Mouse (Mus musculus): ENCODE data around the gene Dmac2. TPM values are rescaled to one million over a fixed set of nuclear protein-coding genes. Genes with fewer than 3 reads are reported as not detected.

Dmac2 gene
- total RNA-seq, 2 experiments from 2014 or later: 53.6 to 53.8 TPM

GRCm38 (mm10) chr7:25614086-25614485 lies 5.1 kb upstream of the Dmac2 start:
- peak in 1 of 2 experiments; percentile 1 for DNase-seq (ENCODE audit: low spot score in 2 of 2)
- intact Hi-C loops (cut with DNase I): no loop called here

- peak in 1 of 2 experiments; percentile 2 for DNase-seq (ENCODE audit: low spot score in 2 of 2)
- intact Hi-C loops (cut with DNase I): no loop called here
Observed at GRCm38 (mm10) chr7:25614831-25615705, 4.1 kb upstream of the Dmac2 start.

GRCm38 (mm10) chr7:25615706-25616011 lies 3.6 kb upstream of the Dmac2 start, which contains the start of gene Erich4:
Gene Erich4 (minus strand): TSS chr7:25615892.
- DNase-seq (ENCODE audit: low spot score in 2 of 2): peak in 1 of 2 experiments; percentile 3

DNA sequence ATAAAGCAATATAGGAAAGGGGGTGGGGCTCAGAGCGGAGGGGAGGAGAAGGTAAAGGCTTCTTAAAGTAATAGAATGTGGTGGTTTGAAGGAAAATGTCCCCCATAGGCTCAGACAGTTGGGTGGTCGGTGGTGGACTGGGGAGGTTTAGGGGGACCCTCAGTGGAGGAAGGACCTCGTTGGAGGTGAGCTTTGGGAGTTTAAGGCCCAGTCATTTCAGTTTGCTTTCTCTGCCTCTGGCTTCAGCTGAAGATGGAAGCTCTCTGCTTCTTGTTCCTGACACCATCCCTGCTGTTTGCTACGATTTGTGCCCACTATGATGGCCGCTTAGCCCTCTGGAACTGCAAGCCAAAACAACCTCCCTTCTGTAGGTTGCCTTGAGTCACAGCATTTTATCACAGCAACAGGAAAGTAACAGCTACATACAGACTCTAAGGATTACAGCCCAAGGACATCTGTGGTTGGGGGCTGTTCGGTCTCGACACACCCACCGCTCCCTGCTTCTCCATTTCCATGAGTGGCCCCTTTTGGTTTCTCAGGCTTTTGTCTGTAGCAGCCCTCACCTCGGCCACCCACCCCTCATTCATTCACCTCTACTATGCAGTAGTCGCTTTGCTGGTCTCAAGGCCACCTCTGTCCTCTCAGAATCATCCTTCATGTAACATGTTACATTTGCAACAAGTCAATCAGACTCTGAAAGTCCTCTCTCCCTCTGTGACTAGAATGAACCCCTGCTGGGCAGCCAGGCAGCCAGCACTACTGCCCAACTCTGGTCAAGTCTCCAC lies 1.6 kb upstream of the Dmac2 start:
- intact Hi-C loops (cut with DNase I): no loop called here
- no peak for DNase-seq (ENCODE audit: low spot score in 2 of 2)

More at GRCm38 (mm10) chr7:25615706-25616011, 3.6 kb upstream of the Dmac2 start, which contains the start of gene Erich4:
- intact Hi-C loops (cut with DNase I): no loop called here

- intact Hi-C loops (cut with DNase I): no loop called here
- DNase-seq (ENCODE audit: low spot score in 2 of 2): no peak
Observed at GRCm38 (mm10) chr7:25619722-25619991, 443 bp downstream of the Dmac2 start.

- DNase-seq (ENCODE audit: low spot score in 2 of 2): peak in 1 of 2 experiments; percentile 2
- intact Hi-C loops (cut with DNase I): no loop called here
Observed at GRCm38 (mm10) chr7:25620101-25620500, 887 bp downstream of the Dmac2 start.

DNA sequence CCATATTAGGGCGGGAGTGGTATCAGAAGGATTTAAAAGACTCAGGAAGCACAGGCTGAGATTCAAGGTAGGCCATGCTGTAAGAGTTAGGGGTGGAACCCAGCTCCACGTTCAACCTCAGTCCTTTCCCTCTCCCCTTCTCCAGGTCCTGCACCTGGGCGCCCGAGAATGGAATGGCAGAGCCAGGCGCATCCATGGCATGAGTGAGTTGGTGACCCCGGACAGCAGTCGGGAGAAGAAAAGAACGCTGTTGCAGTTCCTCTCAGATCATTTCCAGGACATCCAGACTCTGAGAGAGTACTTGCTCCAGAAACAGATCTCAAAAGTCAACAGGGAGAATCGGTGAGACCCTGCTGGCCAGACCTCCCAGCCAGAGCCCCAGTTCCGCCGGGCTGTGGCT lies 1.5 kb downstream of the Dmac2 start:
- DNase-seq (ENCODE audit: low spot score in 2 of 2): no peak
- intact Hi-C loops (cut with DNase I): no loop called here

DNA sequence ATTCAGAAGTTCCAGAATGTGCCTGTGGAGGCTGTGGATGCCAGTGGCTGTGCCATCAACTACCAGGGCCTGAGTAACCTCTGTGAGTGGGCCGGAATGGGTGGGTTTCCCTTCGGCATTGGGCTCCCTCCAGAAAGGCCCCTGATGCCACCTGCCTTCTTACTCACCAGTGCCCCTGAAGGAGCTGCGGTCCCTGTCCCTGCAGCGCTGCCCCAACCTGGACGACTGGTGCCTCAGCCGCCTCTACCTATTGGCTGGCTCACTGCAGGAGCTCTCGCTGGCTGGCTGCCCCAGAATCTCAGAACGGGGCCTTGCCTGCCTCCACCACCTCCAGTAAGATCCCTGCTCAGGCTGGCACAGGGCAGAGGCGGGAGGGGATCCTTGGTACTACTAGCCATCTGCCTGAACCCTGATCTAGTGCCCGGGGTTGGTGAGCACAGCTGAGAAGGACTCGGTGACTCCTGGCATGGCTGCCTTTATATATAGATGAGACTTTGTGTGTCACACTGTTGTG lies 4.7 kb downstream of the Dmac2 start:
- intact Hi-C loops (cut with DNase I): no loop called here
- no peak for DNase-seq (ENCODE audit: low spot score in 2 of 2)

DNA sequence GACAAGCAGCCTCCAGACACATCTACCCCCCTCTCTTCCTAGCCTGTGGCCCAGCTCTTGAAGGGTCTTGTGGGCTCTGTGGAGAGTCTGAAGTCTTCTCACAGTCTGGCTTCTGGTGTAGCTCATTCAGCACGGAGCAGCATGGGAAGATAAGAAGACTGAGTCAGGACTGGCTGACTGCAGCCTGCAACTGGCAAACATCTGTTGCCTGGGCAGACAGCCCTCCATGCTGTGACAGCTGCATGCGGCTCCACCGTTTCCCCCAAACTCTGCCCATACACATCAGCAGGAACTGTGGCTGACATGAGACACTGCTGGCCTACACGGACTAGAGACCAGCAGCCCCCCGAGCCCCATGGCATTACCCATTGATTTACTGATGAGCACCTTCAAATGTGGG lies 5.6 kb downstream of the Dmac2 start:
- DNase-seq (ENCODE audit: low spot score in 2 of 2): no peak
- intact Hi-C loops (cut with DNase I): no loop called here

DNA sequence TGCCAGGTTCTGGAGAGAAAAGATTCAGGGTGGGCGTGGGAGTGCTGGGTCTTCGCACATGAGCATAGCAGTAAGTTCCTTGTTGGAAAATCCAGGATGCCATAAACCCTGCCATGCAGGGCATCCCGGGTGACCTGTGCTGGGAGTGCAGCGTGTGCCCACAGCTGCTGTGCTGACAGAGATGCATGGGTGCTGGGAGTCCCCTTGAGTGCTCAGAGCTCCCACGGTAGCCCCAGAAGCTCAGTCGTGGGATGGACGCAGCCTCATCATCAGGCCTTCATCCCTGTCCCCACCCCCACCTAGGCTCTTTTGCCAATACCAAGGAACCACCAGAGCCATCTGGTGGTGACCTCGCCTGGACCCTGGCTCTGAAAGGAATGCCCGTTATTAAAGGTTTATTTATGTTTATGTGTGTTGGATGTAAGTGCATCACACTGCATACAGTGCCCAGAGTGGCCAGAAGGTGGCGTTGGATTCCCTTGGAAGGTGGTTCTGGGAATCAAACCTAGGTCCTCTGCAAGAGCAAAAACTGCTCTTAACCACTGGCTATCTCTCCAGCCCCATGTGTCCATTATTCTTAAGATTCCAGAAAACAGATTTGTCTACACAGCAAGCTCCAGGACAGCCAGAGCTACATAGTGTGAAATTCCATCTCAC lies 6.5 kb downstream of the Dmac2 start:
- no peak for DNase-seq (ENCODE audit: low spot score in 2 of 2)
- intact Hi-C loops (cut with DNase I): no loop called here

- no peak for DNase-seq (ENCODE audit: low spot score in 2 of 2)
- intact Hi-C loops (cut with DNase I): no loop called here
Observed at GRCm38 (mm10) chr7:25626509-25627430, 7.6 kb downstream of the Dmac2 start, which contains the start of gene B3gnt8. Gene B3gnt8 (plus strand): TSS chr7:25626654.

DNA sequence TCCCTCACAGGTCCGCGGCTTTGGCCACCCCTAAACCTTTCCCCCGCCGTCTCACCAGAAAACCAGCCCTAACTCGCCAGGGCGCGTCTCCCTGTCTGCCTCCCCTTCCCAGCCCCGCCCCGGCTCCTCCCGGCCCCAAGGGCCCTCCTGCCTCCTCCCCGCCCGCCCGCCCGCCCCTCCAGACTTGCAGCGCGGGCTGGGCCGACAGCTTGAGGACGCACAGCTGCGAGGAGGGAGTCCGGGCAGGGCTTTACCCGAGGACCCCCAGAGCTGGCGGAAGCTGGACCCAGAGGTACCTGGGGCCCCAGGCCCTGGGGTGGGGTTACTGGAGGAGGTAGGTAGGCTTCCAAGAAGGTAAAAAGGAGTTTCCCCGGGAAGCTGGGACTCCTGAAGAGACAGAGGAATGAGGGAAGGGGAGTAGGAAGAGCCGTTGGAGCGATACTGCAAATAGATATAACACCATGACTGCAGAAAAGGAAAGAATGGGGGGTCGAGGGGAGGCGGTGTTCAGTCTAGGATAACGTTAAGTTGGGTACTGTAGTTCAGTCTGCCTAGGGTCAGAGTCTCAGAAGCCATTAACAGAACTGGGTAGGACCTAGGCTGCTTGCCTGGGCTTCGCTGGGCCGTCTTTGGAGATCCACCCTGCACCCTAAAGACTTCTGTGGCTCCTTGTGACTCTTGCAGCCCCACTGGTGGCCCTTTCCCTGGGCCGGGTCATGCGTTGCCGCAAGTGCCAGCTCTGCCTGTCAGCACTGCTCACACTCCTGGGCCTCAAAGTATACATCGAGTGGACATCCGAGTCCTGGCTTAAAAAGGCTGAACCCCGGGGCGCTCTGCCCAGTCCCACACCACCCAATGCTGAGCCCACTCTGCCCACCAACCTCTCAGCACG lies 8.5 kb downstream of the Dmac2 start:
- intact Hi-C loops (cut with DNase I): no loop called here
- no peak for DNase-seq (ENCODE audit: low spot score in 2 of 2)

- DNase-seq (ENCODE audit: low spot score in 2 of 2): no peak
- intact Hi-C loops (cut with DNase I): no loop called here
Observed at GRCm38 (mm10) chr7:25628323-25628620, 9.1 kb downstream of the Dmac2 start.

DNA sequence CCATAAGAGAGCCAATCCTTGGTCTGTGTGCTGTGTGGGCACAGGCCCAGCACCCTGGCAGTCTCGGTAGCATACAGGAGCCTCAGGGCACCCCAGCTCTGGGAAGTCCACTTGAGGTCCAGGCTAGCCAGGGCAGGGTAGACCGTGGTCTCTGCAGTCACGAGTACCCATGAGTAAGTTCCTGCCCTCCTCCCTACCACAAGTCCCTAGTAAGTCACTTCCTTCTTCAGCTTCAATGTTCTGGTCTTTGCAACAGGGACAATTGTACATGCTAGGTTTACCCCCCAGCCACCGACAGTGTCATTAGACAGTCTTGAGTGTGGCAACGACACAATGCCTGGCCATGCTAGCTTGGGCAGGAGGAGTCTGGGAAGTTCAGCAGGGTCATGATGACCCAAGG lies 13.5 kb downstream of the Dmac2 start:
- intact Hi-C loops (cut with DNase I): no loop called here
- DNase-seq (ENCODE audit: low spot score in 2 of 2): no peak

DNA sequence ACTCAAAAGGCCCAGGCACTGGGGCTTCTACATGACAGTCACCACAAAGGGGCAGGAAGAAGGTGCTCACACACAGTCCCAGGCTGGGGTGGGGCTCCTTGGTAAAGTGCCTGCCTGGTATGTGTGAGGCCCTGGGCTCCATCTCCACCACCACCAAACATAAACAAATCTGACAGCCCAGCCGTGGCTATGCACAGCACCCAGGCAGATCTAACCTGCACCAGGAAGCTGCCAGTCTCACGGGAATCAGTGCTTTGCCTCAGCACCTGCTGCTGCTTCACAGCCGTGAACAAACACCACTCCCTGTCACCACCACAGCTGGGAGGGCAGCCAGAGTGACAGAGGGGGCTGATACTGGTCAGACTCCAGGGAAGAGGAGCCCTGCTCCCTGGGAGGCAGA lies 17.2 kb downstream of the Dmac2 start:
- intact Hi-C loops (cut with DNase I): no loop called here
- no peak for DNase-seq (ENCODE audit: low spot score in 2 of 2)

DNA sequence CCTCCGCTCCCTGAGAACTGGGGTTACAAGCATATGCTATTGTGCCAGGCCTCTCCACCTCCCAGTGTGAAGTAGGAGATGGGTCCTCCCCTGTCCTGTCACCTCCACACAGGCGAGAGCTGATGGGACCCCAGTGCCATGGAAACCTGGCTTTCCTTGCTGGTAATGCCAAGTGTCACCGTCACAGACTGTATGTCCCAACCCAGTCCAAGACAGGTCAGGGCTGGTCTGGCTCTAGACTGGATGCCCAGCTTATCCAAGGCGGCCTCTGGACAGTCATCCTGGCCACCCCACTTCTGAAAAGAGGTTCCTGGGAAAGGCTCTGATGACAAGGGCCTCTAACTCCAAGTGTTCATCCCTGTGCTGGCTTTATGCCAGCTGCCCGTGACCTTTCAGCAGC lies 17.9 kb downstream of the Dmac2 start:
- intact Hi-C loops (cut with DNase I): no loop called here
- no peak for DNase-seq (ENCODE audit: low spot score in 2 of 2)

- intact Hi-C loops (cut with DNase I): no loop called here
- peak; percentile 50 to 58 for DNase-seq (ENCODE audit: low spot score in 2 of 2)
Observed at GRCm38 (mm10) chr7:25639754-25640153, 20.5 kb downstream of the Dmac2 start.

DNA sequence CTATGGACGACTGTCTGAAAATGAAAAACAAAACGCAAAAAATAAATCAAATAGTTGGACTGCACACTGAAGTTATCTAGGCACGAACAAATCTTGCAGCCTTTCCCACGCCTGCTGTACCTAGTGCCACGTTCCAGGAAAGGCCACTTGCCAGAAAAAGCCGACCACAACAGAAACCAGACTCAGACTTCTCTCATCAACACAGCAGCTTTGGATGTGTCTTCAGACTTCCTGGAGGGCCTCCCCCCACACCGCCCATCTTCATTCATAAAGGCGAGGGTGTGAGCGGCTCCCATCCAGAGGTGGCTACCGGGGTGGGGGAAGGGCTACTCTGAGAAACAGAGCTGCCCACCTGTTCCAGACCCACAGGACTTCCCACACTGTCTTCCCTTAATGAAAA lies 24.9 kb downstream of the Dmac2 start:
- intact Hi-C loops (cut with DNase I): no loop called here
- no peak for DNase-seq (ENCODE audit: low spot score in 2 of 2)

GRCm38 (mm10) chr7:25644631-25645030 lies 25.4 kb downstream of the Dmac2 start:
- intact Hi-C loops (cut with DNase I): no loop called here

More at GRCm38 (mm10) chr7:25644631-25645030, 25.4 kb downstream of the Dmac2 start:
- DNase-seq (ENCODE audit: low spot score in 2 of 2): no peak
